Mouse (Mus musculus): ENCODE data around the gene Dio1. TPM values are rescaled to one million over a fixed set of nuclear protein-coding genes. Genes with fewer than 3 reads are reported as not detected.

The Dio1 gene
- polyA plus RNA-seq, 1 experiment from 2014 or later = not detected

DNA sequence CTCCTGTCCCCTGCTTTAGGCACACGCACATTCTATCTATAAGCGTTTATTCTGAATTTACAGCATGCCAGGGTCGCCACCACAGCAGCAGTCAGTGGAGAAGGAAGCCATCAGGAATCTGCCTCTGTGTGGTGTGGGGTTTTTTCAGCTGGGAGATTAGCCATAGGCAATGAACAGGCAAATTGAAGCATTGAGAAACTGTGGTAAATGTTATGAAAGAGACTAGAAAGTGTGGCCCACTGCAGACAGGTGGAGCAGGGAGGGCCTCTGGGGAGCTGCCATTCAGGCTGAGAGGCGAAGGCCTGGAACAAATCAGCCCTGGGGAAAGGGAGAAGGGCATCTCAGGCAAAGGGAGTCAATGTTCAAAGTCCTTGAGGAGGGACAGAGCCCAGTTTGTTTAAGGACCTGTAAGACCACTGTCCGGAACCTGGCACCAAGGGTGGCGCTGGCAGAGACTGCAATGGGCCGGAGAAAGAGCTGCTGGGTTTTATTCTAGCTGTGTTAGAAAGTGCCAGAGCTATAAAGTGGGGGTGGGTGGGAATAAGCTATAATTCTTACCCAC, 7.1 kb downstream of the Dio1 start:
- 79% methylated on average over 7 of the region's 7 CpGs for WGBS

DNA sequence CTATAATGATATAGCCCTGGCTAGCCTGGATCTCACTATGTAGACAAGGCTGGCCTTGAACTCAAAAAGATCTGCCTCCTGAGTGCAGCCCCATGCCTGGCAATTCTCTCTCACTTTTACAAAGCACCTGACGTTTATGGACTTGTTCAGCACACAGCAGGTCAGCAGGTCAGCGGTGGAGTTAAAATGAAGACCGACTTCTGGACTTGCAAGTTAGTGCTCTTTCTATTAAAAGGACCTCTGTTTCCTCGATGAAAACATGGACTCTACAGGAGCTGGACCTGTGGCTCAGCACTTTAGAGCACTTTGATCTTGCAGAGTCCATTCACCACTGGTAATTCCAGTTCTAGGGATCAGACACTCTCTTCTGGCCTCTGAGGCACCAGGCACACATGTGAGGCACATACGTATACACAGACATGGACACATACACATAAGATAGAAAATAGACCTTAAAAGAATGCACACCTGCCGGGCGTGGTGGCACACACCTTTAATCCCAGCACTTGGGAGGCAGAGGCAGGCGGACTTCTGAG, 8.8 kb downstream of the Dio1 start:
- no peak overlapping the region for H3K9ac ChIP-seq (replicated peaks; ENCODE audit: low read length)
- no peaks in the 10 kb centered on the region for H3K9me3 ChIP-seq (replicated peaks; ENCODE audit: control insufficient read depth, low read length)
- ATAC-seq (replicated peaks; ENCODE audit: insufficient number of reproducible peaks, low FRiP score, low TSS enrichment, low read depth) (no peak), DNase-seq (ENCODE audit: low spot score) (no peak)
- WGBS = 86% methylated on average over 8 of the region's 8 CpGs
- no peaks in the 10 kb centered on the region for H3K27me3 ChIP-seq (ENCODE audit: control insufficient read depth, insufficient read depth, low read length)
- H3K4me1 ChIP-seq (ENCODE audit: control insufficient read depth, insufficient read depth, low read length) = no peaks in the 10 kb centered on the region
- H3K4me2 ChIP-seq (ENCODE audit: low read depth, low read length) = no peak overlapping the region
- H3K27ac ChIP-seq (replicated peaks; ENCODE audit: low read depth, low read length) = no peak overlapping the region
- no peak overlapping the region for H3K4me3 ChIP-seq (ENCODE audit: low read depth, low read length)
- no peaks in the 10 kb centered on the region for H3K36me3 ChIP-seq (replicated peaks; ENCODE audit: control insufficient read depth, insufficient read depth, low read depth, low read length)

More for the DNA sequence above, 7.1 kb downstream of the Dio1 start:
- H3K36me3 ChIP-seq (replicated peaks; ENCODE audit: control insufficient read depth, insufficient read depth, low read depth, low read length) = no peaks in the 10 kb centered on the region
- no peak overlapping the region for H3K9ac ChIP-seq (replicated peaks; ENCODE audit: low read length)
- H3K4me3 ChIP-seq (ENCODE audit: low read depth, low read length) = no peak overlapping the region
- H3K27me3 ChIP-seq (ENCODE audit: control insufficient read depth, insufficient read depth, low read length) = no peaks in the 10 kb centered on the region
- ATAC-seq (replicated peaks; ENCODE audit: insufficient number of reproducible peaks, low FRiP score, low TSS enrichment, low read depth) (no peak), DNase-seq (ENCODE audit: low spot score) (no peak)
- no peak overlapping the region for H3K27ac ChIP-seq (replicated peaks; ENCODE audit: low read depth, low read length)
- no peaks in the 10 kb centered on the region for H3K9me3 ChIP-seq (replicated peaks; ENCODE audit: control insufficient read depth, low read length)
- no peaks in the 10 kb centered on the region for H3K4me1 ChIP-seq (ENCODE audit: control insufficient read depth, insufficient read depth, low read length)
- no peak overlapping the region for H3K4me2 ChIP-seq (ENCODE audit: low read depth, low read length)

DNA sequence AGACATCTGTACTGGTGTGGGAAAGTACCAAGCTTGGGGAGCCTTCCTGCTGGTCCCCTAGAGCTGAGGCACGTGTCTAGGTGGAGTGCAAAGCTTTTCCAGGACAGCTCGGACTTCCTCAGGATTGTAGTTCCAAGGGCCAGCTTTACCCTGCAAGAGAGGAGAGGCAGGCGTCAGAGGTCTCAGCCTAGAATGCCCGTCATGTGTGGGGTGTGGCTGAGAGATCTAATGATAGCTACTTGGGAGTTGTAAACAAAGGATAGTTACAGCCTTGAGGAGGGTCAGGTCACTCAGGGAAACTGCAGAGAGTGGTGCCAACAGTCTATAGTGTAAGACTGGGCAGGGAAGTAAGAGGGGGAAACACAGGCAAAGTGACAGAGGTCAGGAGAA, 14.7 kb downstream of the Dio1 start:
- WGBS = 69% methylated on average over 4 of the region's 4 CpGs
- Histone ChIP-seq H3K27me3 (ENCODE audit: control insufficient read depth, insufficient read depth, low read length) (no peaks in the 10 kb centered on the region), H3K9me3 (replicated peaks; ENCODE audit: control insufficient read depth, low read length) (no peaks in the 10 kb centered on the region), H3K36me3 (replicated peaks; ENCODE audit: control insufficient read depth, insufficient read depth, low read depth, low read length) (no peaks in the 10 kb centered on the region), H3K4me3 (ENCODE audit: low read depth, low read length) (no peak overlapping the region), H3K9ac (replicated peaks; ENCODE audit: low read length) (no peak overlapping the region), H3K4me1 (ENCODE audit: control insufficient read depth, insufficient read depth, low read length) (no peaks in the 10 kb centered on the region), H3K27ac (replicated peaks; ENCODE audit: low read depth, low read length) (no peak overlapping the region), H3K4me2 (ENCODE audit: low read depth, low read length) (no peak overlapping the region)
- no peak for ATAC-seq (replicated peaks; ENCODE audit: insufficient number of reproducible peaks, low FRiP score, low TSS enrichment, low read depth)
- no peak for DNase-seq (ENCODE audit: low spot score)

DNA sequence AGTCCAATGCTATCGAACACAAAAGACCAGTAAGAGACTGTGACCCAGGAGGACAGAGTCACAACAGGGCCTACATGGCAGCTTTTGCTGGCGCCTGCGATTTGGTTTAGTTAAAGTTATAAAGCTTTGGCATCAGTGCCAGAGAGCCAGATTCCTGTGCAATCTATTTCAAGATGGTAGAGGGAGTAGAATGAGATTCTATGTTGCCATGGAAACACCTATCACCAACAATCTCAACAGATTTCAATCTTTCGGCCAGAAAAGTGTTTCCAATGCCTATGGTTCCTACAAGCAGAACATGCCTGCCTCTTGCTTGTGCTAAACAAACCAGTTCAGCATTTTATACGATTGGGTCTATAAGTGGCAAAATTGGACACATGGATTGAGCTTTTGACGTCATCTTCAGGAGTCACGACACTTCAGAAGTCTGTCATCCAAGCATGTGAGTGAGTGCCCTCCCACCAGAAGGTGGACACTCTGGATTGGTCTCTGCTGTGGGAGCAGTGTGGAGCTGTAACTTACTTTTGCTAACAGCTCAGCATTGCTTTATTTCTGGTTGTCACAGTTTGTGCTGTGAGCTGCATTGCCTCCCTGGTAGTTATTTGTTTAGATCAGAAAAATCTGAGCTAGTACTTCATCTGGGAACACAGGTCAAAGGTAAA, 15.2 kb downstream of the Dio1 start:
- H3K27ac ChIP-seq (replicated peaks; ENCODE audit: low read depth, low read length) = no peak overlapping the region
- no peak overlapping the region for H3K4me2 ChIP-seq (ENCODE audit: low read depth, low read length)
- H3K36me3 ChIP-seq (replicated peaks; ENCODE audit: control insufficient read depth, insufficient read depth, low read depth, low read length) = no peaks in the 10 kb centered on the region
- WGBS = 84% methylated on average over 7 of the region's 7 CpGs
- no peaks in the 10 kb centered on the region for H3K4me1 ChIP-seq (ENCODE audit: control insufficient read depth, insufficient read depth, low read length)
- H3K4me3 ChIP-seq (ENCODE audit: low read depth, low read length) = no peak overlapping the region
- H3K27me3 ChIP-seq (ENCODE audit: control insufficient read depth, insufficient read depth, low read length) = no peaks in the 10 kb centered on the region
- H3K9ac ChIP-seq (replicated peaks; ENCODE audit: low read length) = no peak overlapping the region
- H3K9me3 ChIP-seq (replicated peaks; ENCODE audit: control insufficient read depth, low read length) = no peaks in the 10 kb centered on the region
- DNase-seq (ENCODE audit: low spot score) (no peak), ATAC-seq (replicated peaks; ENCODE audit: insufficient number of reproducible peaks, low FRiP score, low TSS enrichment, low read depth) (no peak)

DNA sequence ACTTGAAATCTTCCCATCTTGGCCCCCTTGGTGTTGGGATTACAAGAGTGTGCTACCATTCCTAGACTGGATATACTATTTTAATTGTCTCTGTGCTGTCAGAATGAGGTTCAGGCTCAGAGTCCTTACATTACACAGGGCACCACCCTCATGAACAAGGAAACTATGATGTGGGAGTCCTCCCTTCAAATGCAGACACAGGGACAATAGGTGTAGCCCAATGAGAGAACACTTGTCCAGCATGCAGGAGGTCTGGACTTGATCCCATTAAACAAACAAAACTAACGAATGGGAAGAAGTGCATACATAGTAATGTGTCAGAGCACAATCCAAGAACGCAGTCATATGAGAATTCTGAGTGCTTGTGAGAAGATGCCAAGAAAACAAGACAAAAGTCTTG, 19.5 kb downstream of the Dio1 start:
- no peak overlapping the region for H3K9ac ChIP-seq (replicated peaks; ENCODE audit: low read length)
- ATAC-seq (replicated peaks; ENCODE audit: insufficient number of reproducible peaks, low FRiP score, low TSS enrichment, low read depth) (no peak), DNase-seq (ENCODE audit: low spot score) (no peak)
- no peaks in the 10 kb centered on the region for H3K9me3 ChIP-seq (replicated peaks; ENCODE audit: control insufficient read depth, low read length)
- no peaks in the 10 kb centered on the region for H3K36me3 ChIP-seq (replicated peaks; ENCODE audit: control insufficient read depth, insufficient read depth, low read depth, low read length)
- no peaks in the 10 kb centered on the region for H3K4me1 ChIP-seq (ENCODE audit: control insufficient read depth, insufficient read depth, low read length)
- no peak overlapping the region for H3K4me3 ChIP-seq (ENCODE audit: low read depth, low read length)
- WGBS = 87% methylated on average over 2 of the region's 2 CpGs
- H3K27me3 ChIP-seq (ENCODE audit: control insufficient read depth, insufficient read depth, low read length) = no peaks in the 10 kb centered on the region
- H3K4me2 ChIP-seq (ENCODE audit: low read depth, low read length) = no peak overlapping the region
- H3K27ac ChIP-seq (replicated peaks; ENCODE audit: low read depth, low read length) = no peak overlapping the region

DNA sequence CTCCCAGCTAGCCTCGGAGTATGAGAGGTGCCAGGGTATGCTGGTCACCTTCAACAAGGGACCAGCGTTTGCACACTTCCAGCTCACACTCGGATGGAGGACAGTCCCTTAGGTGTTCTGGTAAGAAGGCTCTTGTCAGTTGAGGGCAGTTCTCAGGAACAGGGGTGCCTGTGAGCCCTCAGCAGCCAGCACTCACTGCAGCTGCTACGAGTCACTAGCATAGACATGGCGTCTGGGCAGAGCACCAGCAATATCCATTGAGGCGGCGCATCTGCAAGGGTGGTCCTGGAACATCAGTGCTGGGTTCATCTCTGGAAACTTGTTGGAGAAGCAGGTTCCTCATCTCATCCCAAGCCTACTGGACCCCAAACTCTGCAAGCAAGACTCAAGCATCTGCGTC, 20.6 kb downstream of the Dio1 start:
- no peaks in the 10 kb centered on the region for H3K27me3 ChIP-seq (ENCODE audit: control insufficient read depth, insufficient read depth, low read length)
- WGBS = 91% methylated on average over 8 of the region's 8 CpGs

DNA sequence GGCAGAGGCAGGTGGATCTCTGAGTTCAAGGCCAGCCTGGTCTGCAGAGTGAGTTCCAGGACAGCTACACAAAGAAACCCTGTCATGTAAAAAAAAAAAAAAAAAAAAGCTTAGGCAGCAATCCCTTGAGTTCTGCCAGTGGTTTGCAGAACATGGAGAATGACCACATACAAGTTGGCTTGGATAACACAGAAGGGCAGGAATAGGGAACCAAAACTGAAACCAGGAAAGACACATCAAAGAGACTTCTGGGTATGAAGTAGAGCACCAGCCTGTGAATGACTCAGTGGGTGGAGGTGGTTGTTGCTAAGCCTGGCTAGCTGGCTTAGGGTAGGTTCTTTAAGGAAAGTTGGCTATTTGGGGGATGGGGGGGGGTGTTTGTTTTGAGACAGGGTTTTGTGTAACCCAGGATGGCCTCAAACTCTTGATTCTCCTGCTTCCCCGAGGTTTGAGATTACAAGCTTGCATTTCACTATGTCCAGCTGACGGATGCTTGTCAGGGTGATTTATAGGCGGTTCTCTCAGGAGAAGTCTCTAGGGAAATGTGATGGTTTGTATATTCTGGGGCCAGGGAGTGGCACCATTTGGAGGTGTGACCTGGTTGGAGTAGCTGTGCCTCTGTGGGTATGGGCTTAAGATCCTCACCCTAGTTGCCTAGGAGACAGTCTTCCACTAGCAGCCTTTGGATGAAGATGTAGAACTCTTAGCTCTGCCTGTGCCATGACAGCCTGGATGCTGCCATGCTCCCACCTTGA, 21.3 kb downstream of the Dio1 start:
- ATAC-seq (replicated peaks; ENCODE audit: insufficient number of reproducible peaks, low FRiP score, low TSS enrichment, low read depth) (no peak), DNase-seq (ENCODE audit: low spot score) (no peak)
- H3K27me3 ChIP-seq (ENCODE audit: control insufficient read depth, insufficient read depth, low read length) = no peaks in the 10 kb centered on the region
- WGBS = 77% methylated on average over 3 of the region's 3 CpGs
- H3K4me3 ChIP-seq (ENCODE audit: low read depth, low read length) = no peak overlapping the region
- no peaks in the 10 kb centered on the region for H3K4me1 ChIP-seq (ENCODE audit: control insufficient read depth, insufficient read depth, low read length)
- H3K4me2 ChIP-seq (ENCODE audit: low read depth, low read length) = no peak overlapping the region
- no peaks in the 10 kb centered on the region for H3K9me3 ChIP-seq (replicated peaks; ENCODE audit: control insufficient read depth, low read length)
- H3K36me3 ChIP-seq (replicated peaks; ENCODE audit: control insufficient read depth, insufficient read depth, low read depth, low read length) = no peaks in the 10 kb centered on the region
- no peak overlapping the region for H3K9ac ChIP-seq (replicated peaks; ENCODE audit: low read length)
- no peak overlapping the region for H3K27ac ChIP-seq (replicated peaks; ENCODE audit: low read depth, low read length)

More for the DNA sequence above, 20.6 kb downstream of the Dio1 start:
- no peak for DNase-seq (ENCODE audit: low spot score)
- Histone ChIP-seq H3K4me1 (ENCODE audit: control insufficient read depth, insufficient read depth, low read length) (no peaks in the 10 kb centered on the region), H3K4me3 (ENCODE audit: low read depth, low read length) (no peak overlapping the region), H3K9ac (replicated peaks; ENCODE audit: low read length) (no peak overlapping the region), H3K9me3 (replicated peaks; ENCODE audit: control insufficient read depth, low read length) (no peaks in the 10 kb centered on the region), H3K4me2 (ENCODE audit: low read depth, low read length) (no peak overlapping the region), H3K36me3 (replicated peaks; ENCODE audit: control insufficient read depth, insufficient read depth, low read depth, low read length) (no peaks in the 10 kb centered on the region), H3K27ac (replicated peaks; ENCODE audit: low read depth, low read length) (no peak overlapping the region)
- no peak for ATAC-seq (replicated peaks; ENCODE audit: insufficient number of reproducible peaks, low FRiP score, low TSS enrichment, low read depth)

Measured in embryonic facial prominence, embryonic 11.5 days (tissue).